Mouse (Mus musculus) stomach, embryonic 14.5 days (tissue): ENCODE measurements around the gene Vmn2r105. TPM values are rescaled to one million over a fixed set of nuclear protein-coding genes. Genes with fewer than 3 reads are reported as not detected.

ENCODE experiments used
- ATAC-seq: fragments of 200-750 bp; cut with Nextera tagmentation; 2 replicates; pipeline ENCODE4 v1.8.0; 2017; ENCODE audit warnings: low read depth, moderate TSS enrichment; ENCODE audit not compliant: insufficient number of reproducible peaks, insufficient read depth, low FRiP score
- H3K27ac ChIP-seq: fragments of 300-500 bp; sonication (generic); 2 replicates; pipeline ENCODE4 v1.5.1; 2014; ENCODE audit warnings: mild to moderate bottlenecking, low read length, moderate library complexity, mixed read lengths
- H3K27me3 ChIP-seq: fragments of 300-500 bp; sonication (generic); 2 replicates; pipeline ENCODE4 v1.6.1; 2014; ENCODE audit warnings: low read length, control low read depth, mixed read lengths; ENCODE audit not compliant: control insufficient read depth, insufficient read depth
- H3K36me3 ChIP-seq: fragments of 300-500 bp; sonication (generic); 2 replicates; pipeline ENCODE4 v1.6.1; 2014; ENCODE audit warnings: mild to moderate bottlenecking, control low read depth, low read length, moderate library complexity, mixed read lengths; ENCODE audit not compliant: control insufficient read depth, insufficient read depth
- H3K4me1 ChIP-seq: fragments of 300-500 bp; sonication (generic); 2 replicates; pipeline ENCODE4 v1.6.1; 2014; ENCODE audit warnings: low read length, control low read depth, mixed read lengths; ENCODE audit not compliant: control insufficient read depth, insufficient read depth
- H3K4me2 ChIP-seq: fragments of 300-500 bp; sonication (generic); replicated peaks from 2 replicates; pipeline ENCODE4 v1.6.1; 2014; ENCODE audit warnings: low read depth, low read length, control low read depth
- H3K4me3 ChIP-seq: fragments of 300-500 bp; sonication (generic); 2 replicates; pipeline ENCODE4 v1.5.1; 2014; ENCODE audit warnings: low read depth, low read length, control low read depth
- H3K9ac ChIP-seq: fragments of 300-500 bp; sonication (generic); replicated peaks from 2 replicates; pipeline ENCODE4 v1.6.1; 2014; ENCODE audit warnings: low read depth, mild to moderate bottlenecking, control low read depth, low read length, moderate library complexity, mixed read lengths
- H3K9me3 ChIP-seq: fragments of 300-500 bp; sonication (generic); 2 replicates; pipeline ENCODE4 v1.6.1; 2016; ENCODE audit warnings: low read depth, low read length, control low read depth; ENCODE audit not compliant: control insufficient read depth
- WGBS: fragments of 180-500 bp; shearing (Covaris S2); extraction: QIAGEN DNeasy Blood & Tissue Kit; methylation state at CpG from one replicate; pipeline ENCODE4 v1.1.7; 2014; 5-methylcytosine and 5-hydroxymethylcytosine counted together
- polyA plus RNA-seq: library from polyadenylated mRNA; unstranded; fragments of >200 nt; fragmentation: Nextera tagmentation; extraction: Ambion mirVana; gene quantifications from 2 replicates; pipeline ENCODE4 v1.2.1, GENCODE M21; 2014

Gene Vmn2r105
- polyA plus RNA-seq, result not detected in 2 replicates

DNA sequence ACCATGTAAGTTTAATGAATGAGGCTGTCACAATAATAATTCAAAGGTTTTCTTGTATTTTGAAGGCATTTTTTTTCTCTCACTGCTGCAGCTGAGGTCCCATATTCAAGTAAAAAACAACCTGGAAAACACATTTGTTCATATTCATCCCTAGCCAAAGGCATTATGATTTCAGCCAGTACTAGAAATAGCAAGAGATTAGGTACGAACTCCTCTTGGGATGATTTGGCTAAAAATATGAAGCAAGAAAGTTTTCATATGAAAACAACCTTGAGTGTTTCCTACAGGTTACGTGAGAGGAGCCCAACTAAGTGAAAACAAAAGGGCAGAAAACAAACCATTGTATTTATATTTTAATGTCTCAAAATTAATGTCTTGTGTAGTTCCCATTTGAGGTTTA is at the start of gene Vmn2r105:
Vmn2r105 (minus strand) TSS at position 101 of the 400 bp plus-strand sequence.
- no peaks in the 10 kb centered on the region for H3K4me1 ChIP-seq
- WGBS, result 69% methylated on average over 2 of the region's 2 CpGs
- no peaks in the 10 kb centered on the region for H3K27me3 ChIP-seq
- H3K9me3 ChIP-seq, result no peaks in the 10 kb centered on the region
- H3K4me2 ChIP-seq, result no peak within 1 kb of the TSS
- no peak within 1 kb of the TSS for H3K4me3 ChIP-seq
- no peak for ATAC-seq
- no peak within 1 kb of the TSS for H3K9ac ChIP-seq
- H3K36me3 ChIP-seq, result no peaks in the 10 kb centered on the region
- H3K27ac ChIP-seq, result no peak within 1 kb of the TSS

DNA sequence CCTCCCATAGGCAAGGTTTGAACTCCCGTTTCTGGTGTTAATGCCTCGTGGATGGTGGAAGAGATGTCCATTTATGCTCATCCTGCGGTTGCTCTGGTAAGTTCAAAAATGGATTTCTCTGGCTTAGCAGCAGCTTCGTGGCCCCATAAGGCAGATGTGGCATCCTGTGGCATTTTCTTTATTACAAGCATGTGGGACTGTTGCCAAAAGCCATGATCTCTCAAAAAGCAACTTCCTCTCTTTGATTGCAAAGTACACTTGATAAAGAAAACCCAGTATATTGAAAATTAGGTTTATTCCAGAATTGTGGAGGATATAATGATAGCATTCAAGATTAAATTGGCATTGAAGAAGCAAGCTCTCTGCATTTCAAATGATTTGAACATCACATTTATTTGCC is 20.7 kb upstream of the Vmn2r105 start:
- 70% methylated on average over 4 of the region's 4 CpGs for WGBS
- H3K4me1 ChIP-seq, result no peaks in the 10 kb centered on the region
- no peaks in the 10 kb centered on the region for H3K36me3 ChIP-seq
- H3K27me3 ChIP-seq, result no peaks in the 10 kb centered on the region
- no peak for ATAC-seq
- H3K9ac ChIP-seq, result no peak overlapping the region
- H3K27ac ChIP-seq, result no peak overlapping the region
- no peak overlapping the region for H3K4me2 ChIP-seq
- H3K4me3 ChIP-seq, result no peak overlapping the region
- H3K9me3 ChIP-seq, result no peaks in the 10 kb centered on the region; the same call in 1 of the 2 replicates

DNA sequence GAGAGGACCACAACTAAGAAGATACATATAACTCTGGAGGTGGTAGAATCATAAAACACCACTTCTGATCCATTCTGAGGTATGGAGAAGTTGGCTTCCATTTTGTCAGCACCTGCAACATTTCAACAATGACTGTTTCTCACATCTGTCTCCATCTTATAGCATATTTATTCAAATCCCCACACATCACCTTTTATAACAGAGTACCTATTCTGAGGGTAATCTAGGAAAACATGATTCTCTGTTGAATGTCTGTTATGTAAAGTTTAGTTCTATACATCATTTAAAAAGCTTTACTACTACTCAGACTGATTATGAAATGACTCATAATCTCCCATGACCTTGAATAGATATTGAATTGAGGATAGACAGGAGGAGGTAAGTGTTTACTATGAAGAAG is 51.9 kb downstream of the Vmn2r105 start, which contains the start of gene Fpr-rs6:
Fpr-rs6 (minus strand) TSS at position 101 of the 400 bp plus-strand sequence.
- no peaks in the 10 kb centered on the region for H3K27me3 ChIP-seq
- no peak within 1 kb of the TSS for H3K4me3 ChIP-seq
- H3K9me3 ChIP-seq, result peaks cover 9% of the 10 kb centered on the region; the same call in 1 of the 2 replicates
- no peaks in the 10 kb centered on the region for H3K36me3 ChIP-seq
- no peak within 1 kb of the TSS for H3K9ac ChIP-seq
- no peak within 1 kb of the TSS for H3K27ac ChIP-seq
- H3K4me2 ChIP-seq, result no peak within 1 kb of the TSS
- ATAC-seq, result no peak
- no peaks in the 10 kb centered on the region for H3K4me1 ChIP-seq

Other genes with a start within 250 kb of the Vmn2r105 start
- not detected in 2 replicates for gene Vmn2r104, start 186.7 kb downstream of the Vmn2r105 start, polyA plus RNA-seq
- not detected in 2 replicates for gene Fpr-rs7, start 120.8 kb downstream of the Vmn2r105 start, polyA plus RNA-seq
- not detected in 2 replicates for gene Fpr-rs6, start 52.0 kb downstream of the Vmn2r105 start, polyA plus RNA-seq
- not detected in 2 replicates for gene Vmn2r106, start 50.5 kb upstream of the Vmn2r105 start, polyA plus RNA-seq
- gene Vmn2r107, start 110.2 kb upstream of the Vmn2r105 start, polyA plus RNA-seq, result not detected in 2 replicates
- gene Vmn1r224, start 179.1 kb upstream of the Vmn2r105 start, polyA plus RNA-seq, result not detected in 2 replicates
- not detected in 2 replicates for gene Vmn2r108, start 246.3 kb upstream of the Vmn2r105 start, polyA plus RNA-seq